Mouse (Mus musculus) megakaryocyte, embryonic 14.5 days (primary cell): ENCODE results near the gene Pard6b. TPM values are rescaled to one million over a fixed set of nuclear protein-coding genes. Genes with fewer than 3 reads are reported as not detected.

Experiments used
- H3K27me3 ChIP-seq: replicated peaks from 2 replicates; pipeline ENCODE3; 2012; ENCODE audit warnings: inconsistent platforms
- H3K36me3 ChIP-seq: replicated peaks from 2 replicates; pipeline ENCODE3; 2012; ENCODE audit warnings: low read length, inconsistent platforms, mixed read lengths
- H3K4me1 ChIP-seq: 2 replicates; pipeline ENCODE4 v1.6.1; 2012; ENCODE audit warnings: inconsistent platforms
- H3K4me3 ChIP-seq: replicated peaks from 2 replicates; pipeline ENCODE3; 2012; ENCODE audit warnings: moderate library complexity, mild to moderate bottlenecking, inconsistent platforms
- H3K9me3 ChIP-seq: 2 replicates; pipeline ENCODE4 v1.6.1; 2012; ENCODE audit warnings: inconsistent platforms
- FLI1 ChIP-seq: IDR thresholded peaks from 2 replicates; pipeline ENCODE4 v1.6.1; 2012; ENCODE audit warnings: low read length, inconsistent platforms, mixed read lengths
- GATA1 ChIP-seq: IDR thresholded peaks from 3 replicates; pipeline ENCODE4 v1.6.1; 2012; ENCODE audit warnings: mixed read lengths, low read length, inconsistent platforms, borderline replicate concordance
- polyA plus RNA-seq: library from polyadenylated mRNA; stranded (reverse); fragments of >175 nt; gene quantifications from 2 replicates; pipeline ENCODE4 v1.2.3, GENCODE M21; 2012; ENCODE audit warnings: low replicate concordance; ENCODE audit not compliant: insufficient read depth

Pard6b gene
- polyA plus RNA-seq, 1 experiment, result 1.4 TPM

DNA sequence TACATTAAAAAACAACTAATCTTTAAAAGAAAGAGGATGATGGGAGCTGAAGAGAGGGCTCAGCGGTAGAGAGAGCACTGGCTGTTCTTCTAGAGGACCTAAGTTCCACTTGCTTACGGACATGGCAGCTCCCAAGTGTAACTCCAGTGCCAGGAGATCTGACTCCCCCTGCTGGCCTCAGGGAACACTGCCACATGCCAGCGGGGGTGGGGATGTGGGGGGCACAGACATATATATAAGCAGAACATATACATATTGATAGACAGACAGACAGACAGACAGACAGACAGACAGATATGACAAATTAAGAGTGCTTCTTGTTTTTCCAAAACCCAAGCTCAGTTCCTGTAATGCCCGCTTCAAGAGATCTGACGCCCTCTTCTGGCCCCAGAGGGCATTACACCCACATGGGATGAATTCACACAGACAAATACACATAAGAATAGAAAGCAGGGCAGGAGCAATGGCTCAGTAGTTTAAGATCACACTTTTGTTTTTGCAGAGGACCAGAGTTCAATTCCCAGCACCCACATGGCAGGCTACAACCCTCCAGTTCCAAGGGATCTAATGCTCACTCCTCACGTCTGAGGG lies 21.5 kb upstream of the Pard6b start:
- Histone ChIP-seq H3K4me3 (no peak overlapping the region), H3K36me3 (no peaks in the 10 kb centered on the region), H3K27me3 (peaks cover 23% of the 10 kb centered on the region), H3K9me3 (peaks cover 12% of the 10 kb centered on the region), H3K4me1 (peaks cover 54% of the 10 kb centered on the region)
- TF ChIP-seq GATA1 (no peak), FLI1 (no peak)

GRCm38 (mm10) chr2:168063712-168064111 lies 17.1 kb upstream of the Pard6b start:
- H3K4me3 ChIP-seq, result no peak overlapping the region
- peaks cover 23% of the 10 kb centered on the region for H3K27me3 ChIP-seq
- TF ChIP-seq FLI1 (no peak), GATA1 (no peak)
- H3K36me3 ChIP-seq, result no peaks in the 10 kb centered on the region
- H3K9me3 ChIP-seq, result peaks cover 12% of the 10 kb centered on the region
- peaks cover 37% of the 10 kb centered on the region for H3K4me1 ChIP-seq

DNA sequence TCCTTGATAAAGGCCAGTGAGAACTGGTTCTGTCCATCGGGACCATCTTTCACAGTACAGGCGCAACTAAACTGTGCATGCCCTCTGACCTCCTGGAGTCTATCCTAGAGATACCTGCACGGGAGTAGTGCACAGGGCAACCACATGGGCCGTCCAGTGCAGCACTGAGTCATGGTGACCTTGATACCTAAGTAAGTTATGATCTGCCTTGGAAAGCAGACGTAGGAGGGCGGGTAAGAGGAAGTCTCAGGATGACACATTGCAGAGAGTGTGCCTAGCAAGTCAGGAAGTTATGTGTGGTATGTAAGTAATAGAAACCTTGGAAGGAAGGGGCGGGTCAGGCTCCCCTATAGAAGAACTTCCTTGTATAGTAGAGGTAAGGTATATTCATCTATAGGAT lies 15.3 kb upstream of the Pard6b start:
- H3K36me3 ChIP-seq, result no peaks in the 10 kb centered on the region
- peaks cover 27% of the 10 kb centered on the region for H3K4me1 ChIP-seq
- H3K27me3 ChIP-seq, result peaks cover 25% of the 10 kb centered on the region
- peaks cover 7% of the 10 kb centered on the region for H3K9me3 ChIP-seq
- H3K4me3 ChIP-seq, result no peak overlapping the region
- no peak for TF ChIP-seq FLI1
- no peak for TF ChIP-seq GATA1

DNA sequence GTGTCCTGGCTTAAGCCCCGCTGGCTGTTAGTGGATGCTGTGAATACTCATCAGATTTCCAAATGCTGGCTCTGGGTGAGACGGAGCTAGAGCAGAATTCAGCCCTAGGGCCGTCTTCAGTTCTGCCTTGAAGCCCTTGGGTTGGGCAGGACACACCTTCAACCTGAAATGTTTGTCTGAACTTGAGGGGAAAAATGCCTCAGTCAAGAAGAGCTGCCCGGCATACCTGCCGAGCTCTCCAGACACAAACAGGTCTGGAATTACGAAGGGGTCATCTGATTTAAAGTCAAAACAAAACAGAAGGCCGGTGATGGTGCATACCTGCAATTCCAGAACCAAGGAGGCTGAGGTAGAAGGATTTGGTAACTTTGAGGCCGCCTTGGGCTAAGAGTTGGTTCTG lies 14.0 kb upstream of the Pard6b start:
- Histone ChIP-seq H3K9me3 (no peaks in the 10 kb centered on the region), H3K4me3 (no peak overlapping the region), H3K27me3 (peaks cover 20% of the 10 kb centered on the region), H3K4me1 (peaks cover 31% of the 10 kb centered on the region), H3K36me3 (no peaks in the 10 kb centered on the region)
- TF ChIP-seq FLI1, result no peak
- TF ChIP-seq GATA1, result no peak

- TF ChIP-seq FLI1, result no peak
- TF ChIP-seq GATA1, result no peak
- Histone ChIP-seq H3K27me3 (peaks cover 16% of the 10 kb centered on the region), H3K36me3 (no peaks in the 10 kb centered on the region)
These were observed 10.4 kb upstream of the Pard6b start for GRCm38 (mm10) chr2:168070425-168070824.

GRCm38 (mm10) chr2:168072436-168073131 lies 8.2 kb upstream of the Pard6b start:
- Histone ChIP-seq H3K4me3 (no peak overlapping the region), H3K27me3 (peaks cover 29% of the 10 kb centered on the region), H3K4me1 (peaks cover 27% of the 10 kb centered on the region), H3K9me3 (no peaks in the 10 kb centered on the region), H3K36me3 (no peaks in the 10 kb centered on the region)
- TF ChIP-seq FLI1, result no peak
- TF ChIP-seq GATA1, result no peak

More at GRCm38 (mm10) chr2:168070425-168070824, 10.4 kb upstream of the Pard6b start:
- H3K4me1 ChIP-seq, result peaks cover 35% of the 10 kb centered on the region
- H3K4me3 ChIP-seq, result no peak overlapping the region
- H3K9me3 ChIP-seq, result no peaks in the 10 kb centered on the region

- Histone ChIP-seq H3K9me3 (no peaks in the 10 kb centered on the region), H3K4me3 (no peak overlapping the region), H3K4me1 (peaks cover 25% of the 10 kb centered on the region), H3K27me3 (peaks cover 38% of the 10 kb centered on the region), H3K36me3 (no peaks in the 10 kb centered on the region)
- TF ChIP-seq FLI1 (no peak), GATA1 (no peak)
These were observed 7.1 kb upstream of the Pard6b start for GRCm38 (mm10) chr2:168073722-168074121.

DNA sequence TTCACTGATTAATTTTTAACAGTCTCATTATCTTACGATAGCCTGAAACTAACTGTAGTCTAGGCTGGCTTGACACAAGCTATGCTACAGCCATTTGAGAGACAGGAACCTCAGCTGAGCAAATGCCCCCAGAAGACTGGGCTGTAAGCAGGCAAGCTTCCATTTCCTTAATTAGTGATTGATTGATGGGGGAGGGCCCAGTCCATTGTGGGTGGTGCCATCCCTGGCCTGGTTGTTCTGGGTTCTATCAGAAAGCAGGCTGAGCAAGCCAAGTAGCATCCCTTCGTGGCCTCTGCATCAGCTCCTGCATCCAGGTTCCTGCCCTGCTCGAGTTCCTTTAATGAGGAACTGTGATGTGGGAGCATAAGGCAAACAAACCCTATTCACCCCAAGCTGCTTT lies 6.3 kb upstream of the Pard6b start:
- TF ChIP-seq GATA1 (no peak), FLI1 (no peak)
- Histone ChIP-seq H3K36me3 (no peaks in the 10 kb centered on the region), H3K4me3 (no peak overlapping the region), H3K27me3 (peaks cover 46% of the 10 kb centered on the region), H3K4me1 (peaks cover 31% of the 10 kb centered on the region), H3K9me3 (no peaks in the 10 kb centered on the region)

- Histone ChIP-seq H3K4me1 (peaks cover 42% of the 10 kb centered on the region), H3K27me3 (peaks cover 57% of the 10 kb centered on the region), H3K36me3 (no peaks in the 10 kb centered on the region), H3K4me3 (no peak overlapping the region), H3K9me3 (no peaks in the 10 kb centered on the region)
- TF ChIP-seq GATA1, result no peak
- TF ChIP-seq FLI1, result no peak
These were observed 3.8 kb upstream of the Pard6b start for GRCm38 (mm10) chr2:168076840-168077576.
